Mouse (Mus musculus) hematopoietic stem cell, adult 5-6 weeks (primary cell): Measurements from ENCODE around the gene Akr1c14. TPM values are rescaled to one million over a fixed set of nuclear protein-coding genes. Genes with fewer than 3 reads are reported as not detected.
"Not testable (repeated sequence)": the region's sequence is repeated elsewhere in the genome, so short reads cannot be mapped to it uniquely, and the experiment has no call there.

Experiments used
- ATAC-seq, 2 experiments: fragments of 125-278 bp in 1 of 2; replicated peaks in 1 of 2; 2 replicates each; pipeline ENCODE4 v1.8.0; 2016 to 2017; ENCODE audit warnings: inconsistent platforms in 2 of 2, mild to moderate bottlenecking in 2 of 2, moderate number of reproducible peaks in 2 of 2, low read depth in 1 of 2, moderate TSS enrichment in 1 of 2; ENCODE audit not compliant: low FRiP score in 2 of 2, poor library complexity in 2 of 2, severe bottlenecking in 2 of 2, insufficient read depth in 1 of 2, low TSS enrichment in 1 of 2
- total RNA-seq: library from RNA; stranded (forward); fragments of 172-1452, 232-1000 nt; gene quantifications from 2 replicates; pipeline ENCODE4 v1.2.3, GENCODE M21; 2017

Gene Akr1c14
- 0.15 and 0.25 TPM in 2 replicates for total RNA-seq

GRCm38 (mm10) chr13:4048719-4049118 is at the start of gene Akr1c14:
Gene Akr1c14, plus strand, starts transcription at chr13:4049011.
- ATAC-seq, result no peak

GRCm38 (mm10) chr13:4001687-4002086 is 47.1 kb upstream of the Akr1c14 start:
- peak; percentile 81 to 87 for ATAC-seq

- ATAC-seq, result no peak
Observed at GRCm38 (mm10) chr13:4010784-4011183, 38.0 kb upstream of the Akr1c14 start.

GRCm38 (mm10) chr13:4013811-4014210 is 35.0 kb upstream of the Akr1c14 start:
- ATAC-seq, result no peak

GRCm38 (mm10) chr13:4029897-4030296 is 18.9 kb upstream of the Akr1c14 start:
- no peak for ATAC-seq

- ATAC-seq, result no peak
Observed at GRCm38 (mm10) chr13:4032512-4032911, 16.3 kb upstream of the Akr1c14 start.

- no peak for ATAC-seq
Observed at GRCm38 (mm10) chr13:4035052-4035451, 13.8 kb upstream of the Akr1c14 start.

- ATAC-seq, result no peak
Observed at GRCm38 (mm10) chr13:4046113-4046512, 2.7 kb upstream of the Akr1c14 start.

- ATAC-seq, result no peak
Observed at GRCm38 (mm10) chr13:4046841-4047240, 2.0 kb upstream of the Akr1c14 start.

- ATAC-seq, result no peak
Observed at GRCm38 (mm10) chr13:4048226-4048625, 585 bp upstream of the Akr1c14 start.

- ATAC-seq, result no peak
Observed at GRCm38 (mm10) chr13:4049655-4050054, 844 bp downstream of the Akr1c14 start.

- ATAC-seq, result no peak
Observed at GRCm38 (mm10) chr13:4055450-4055849, 6.6 kb downstream of the Akr1c14 start.

- no peak for ATAC-seq
Observed at GRCm38 (mm10) chr13:4056211-4056610, 7.4 kb downstream of the Akr1c14 start.

- not testable (repeated sequence) for ATAC-seq
Observed at GRCm38 (mm10) chr13:4058239-4058638, 9.4 kb downstream of the Akr1c14 start.

- ATAC-seq, result no peak
Observed at GRCm38 (mm10) chr13:4059363-4059762, 10.6 kb downstream of the Akr1c14 start.

GRCm38 (mm10) chr13:4060214-4060730 is 11.5 kb downstream of the Akr1c14 start:
- ATAC-seq, result no peak

GRCm38 (mm10) chr13:4076517-4077435 is 28.0 kb downstream of the Akr1c14 start:
- no peak for ATAC-seq

GRCm38 (mm10) chr13:4079876-4080275 is 31.1 kb downstream of the Akr1c14 start:
- no peak for ATAC-seq

- ATAC-seq, result no peak
Observed at GRCm38 (mm10) chr13:4101691-4102090, 52.9 kb downstream of the Akr1c14 start.
